Mouse (Mus musculus) heart, adult 2 months (tissue): Measurements from ENCODE around the gene Gm13030. TPM values are rescaled to one million over a fixed set of nuclear protein-coding genes. Genes with fewer than 3 reads are reported as not detected.
A peak's percentile ranks its signal among the peaks of the same experiment; 100 is the strongest.

Experiments used
- DNase-seq, 2 experiments: peaks; one replicate each; pipeline ENCODE4 v3.0.0; 2021
- H3K27ac ChIP-seq: fragments of 200-600 bp; 2 replicates; pipeline ENCODE4 v1.8.1; 2022
- H3K27me3 ChIP-seq: fragments of 200-500 bp; 2 replicates; pipeline ENCODE4 v1.6.1; 2012; ENCODE audit warnings: mild to moderate bottlenecking, low read length, inconsistent platforms, mixed read lengths; ENCODE audit not compliant: control insufficient read depth, insufficient read depth
- H3K36me3 ChIP-seq: fragments of 200-500 bp; 2 replicates; pipeline ENCODE4 v1.6.1; 2012; ENCODE audit warnings: low read length, inconsistent platforms; ENCODE audit not compliant: control insufficient read depth, insufficient read depth
- H3K4me1 ChIP-seq: fragments of 200-500 bp; 2 replicates; pipeline ENCODE4 v1.6.1; 2011; ENCODE audit warnings: low read length; ENCODE audit not compliant: control insufficient read depth, insufficient read depth
- H3K4me3 ChIP-seq: fragments of 200-600 bp; 2 replicates; pipeline ENCODE4 v1.8.1; 2022
- H3K79me2 ChIP-seq: fragments of 200-500 bp; replicated peaks from 2 replicates; pipeline ENCODE4 v1.6.1; 2012; ENCODE audit warnings: mild to moderate bottlenecking, inconsistent platforms, low read length, moderate library complexity, mixed read lengths; ENCODE audit not compliant: control insufficient read depth, insufficient read depth
- H3K9ac ChIP-seq: fragments of 200-500 bp; 2 replicates; pipeline ENCODE4 v1.6.1; 2012; ENCODE audit warnings: low read depth, mild to moderate bottlenecking, control low read depth, inconsistent platforms, low read length, mixed read lengths
- CTCF ChIP-seq: fragments of 200-600 bp; IDR thresholded peaks from 2 replicates; pipeline ENCODE4 v1.8.1; 2022; ENCODE audit warnings: antibody characterized with exemption, mild to moderate bottlenecking, moderate library complexity
- EP300 ChIP-seq: fragments of 200-500 bp; IDR thresholded peaks from 2 replicates; pipeline ENCODE4 v1.6.1; 2011; ENCODE audit warnings: low read depth, low read length, control low read depth; ENCODE audit not compliant: insufficient read depth
- POLR2A ChIP-seq: fragments of 200-500 bp; IDR thresholded peaks from 2 replicates; pipeline ENCODE4 v1.6.1; 2011; ENCODE audit warnings: mild to moderate bottlenecking, low read depth, low read length, control low read depth; ENCODE audit not compliant: insufficient read depth
- WGBS: fragments of 180-500 bp; shearing (Covaris S2); methylation state at CpG from one replicate; pipeline ENCODE4 v1.1.7; 2018; 5-methylcytosine and 5-hydroxymethylcytosine counted together
- intact Hi-C: fragments of 180-260 bp; cut with DNase I; formaldehyde crosslinking; loops from one replicate; pipeline ENCODE4 v1.15.1; 2025
- polyA plus RNA-seq: library from polyadenylated mRNA; depleted of rRNA; stranded (reverse); fragments of >200 nt; gene quantifications from 2 replicates; pipeline ENCODE4 v1.2.3, GENCODE M21; 2012
- total RNA-seq, 2 experiments: library from RNA; stranded (reverse); gene quantifications; 2 replicates each; pipeline ENCODE4 v1.2.3; 2021

The Gm13030 gene
- total and polyA plus RNA-seq, 3 experiments: not detected

- TF ChIP-seq POLR2A (no peak), EP300 (no peak), CTCF (no peak)
- Histone ChIP-seq H3K4me1 (peaks cover 2% of the 10 kb centered on the region; the same call in 1 of the 2 replicates), H3K27ac (no peak within 1 kb of the TSS), H3K27me3 (no peaks in the 10 kb centered on the region), H3K36me3 (no peaks in the 10 kb centered on the region), H3K79me2 (no peaks in the 10 kb centered on the region), H3K9ac (no peak within 1 kb of the TSS), H3K4me3 (no peak within 1 kb of the TSS)
- intact Hi-C loops: no loop called here
- DNase-seq: no peak
- WGBS: 46% methylated on average over 10 of the region's 10 CpGs
Observed at GRCm38 (mm10) chr4:138863344-138863998, 10.3 kb downstream of the Gm13030 start, which contains the start of gene Pla2g5. TSS of gene Pla2g5 (minus strand) at chr4:138863482.

- TF ChIP-seq EP300 (no peak), POLR2A (no peak), CTCF (peak; percentile 62)
- Histone ChIP-seq H3K27ac (no peak overlapping the region), H3K9ac (no peak overlapping the region), H3K79me2 (no peaks in the 10 kb centered on the region), H3K27me3 (no peaks in the 10 kb centered on the region), H3K4me3 (no peak overlapping the region), H3K4me1 (no peaks in the 10 kb centered on the region), H3K36me3 (no peaks in the 10 kb centered on the region)
- intact Hi-C loops: no loop called here
- WGBS: 3% methylated on average over 13 of the region's 13 CpGs
- DNase-seq: peak in 1 of 2 experiments; percentile 71
Observed at GRCm38 (mm10) chr4:138859728-138860127, 14.0 kb downstream of the Gm13030 start.

- Histone ChIP-seq H3K9ac (no peak overlapping the region), H3K27ac (no peak overlapping the region), H3K4me3 (no peak overlapping the region), H3K4me1 (no peaks in the 10 kb centered on the region), H3K36me3 (no peaks in the 10 kb centered on the region), H3K27me3 (no peaks in the 10 kb centered on the region), H3K79me2 (no peaks in the 10 kb centered on the region)
- no peak for TF ChIP-seq EP300
- TF ChIP-seq POLR2A: no peak
- TF ChIP-seq CTCF: no peak
- DNase-seq: no peak
- intact Hi-C loops: no loop called here
- WGBS: 17% methylated on average over 9 of the region's 9 CpGs
Observed at GRCm38 (mm10) chr4:138859245-138859644, 14.5 kb downstream of the Gm13030 start.

GRCm38 (mm10) chr4:138858446-138858845 lies 15.3 kb downstream of the Gm13030 start:
- Histone ChIP-seq H3K27me3 (no peaks in the 10 kb centered on the region), H3K36me3 (no peaks in the 10 kb centered on the region), H3K79me2 (no peaks in the 10 kb centered on the region), H3K4me1 (no peaks in the 10 kb centered on the region), H3K9ac (no peak overlapping the region), H3K4me3 (no peak overlapping the region), H3K27ac (no peak overlapping the region)
- intact Hi-C loops: no loop called here
- 67% methylated on average over 15 of the region's 15 CpGs for WGBS
- TF ChIP-seq POLR2A (no peak), CTCF (no peak), EP300 (no peak)
- no peak for DNase-seq

- TF ChIP-seq EP300: no peak
- TF ChIP-seq CTCF: no peak
- TF ChIP-seq POLR2A: no peak
- H3K4me1 ChIP-seq: no peaks in the 10 kb centered on the region
- H3K27me3 ChIP-seq: no peaks in the 10 kb centered on the region
- no peak for DNase-seq
- H3K27ac ChIP-seq: no peak overlapping the region
- H3K9ac ChIP-seq: no peak overlapping the region
- no peak overlapping the region for H3K4me3 ChIP-seq
- H3K79me2 ChIP-seq: no peaks in the 10 kb centered on the region
- H3K36me3 ChIP-seq: no peaks in the 10 kb centered on the region
- 67% methylated on average over 10 of the region's 10 CpGs for WGBS
- intact Hi-C loops: no loop called here
Observed at GRCm38 (mm10) chr4:138857576-138857975, 16.2 kb downstream of the Gm13030 start.

GRCm38 (mm10) chr4:138856491-138856890 lies 17.3 kb downstream of the Gm13030 start:
- Histone ChIP-seq H3K27me3 (0 out of 2 replicates have a peak, but pooled peaks cover 1% of the 10 kb centered on the region), H3K79me2 (no peaks in the 10 kb centered on the region), H3K27ac (no peak overlapping the region), H3K9ac (no peak overlapping the region), H3K36me3 (no peaks in the 10 kb centered on the region), H3K4me1 (no peaks in the 10 kb centered on the region), H3K4me3 (no peak overlapping the region)
- intact Hi-C loops: no loop called here
- no peak for TF ChIP-seq EP300
- TF ChIP-seq CTCF: peak; percentile 83
- 28% methylated on average over 7 of the region's 7 CpGs for WGBS
- DNase-seq: no peak
